Mouse (Mus musculus) left cerebral cortex, adult 2 months (tissue): ENCODE data around the gene Timm13. TPM values are rescaled to one million over a fixed set of nuclear protein-coding genes. Genes with fewer than 3 reads are reported as not detected.

Source experiments
- DNase-seq, 2 experiments: peaks; one replicate each; pipeline ENCODE4 v3.0.0; 2021 to 2022; ENCODE audit warnings: low spot score in 2 of 2, mixed read lengths in 1 of 2; ENCODE audit errors: extremely low spot score in 1 of 2
- H3K27ac ChIP-seq: fragments of 200-600 bp; 2 replicates; pipeline ENCODE4 v1.8.1; 2022
- H3K4me3 ChIP-seq: fragments of 200-600 bp; 2 replicates; pipeline ENCODE4 v1.8.1; 2022
- CTCF ChIP-seq: fragments of 200-600 bp; IDR thresholded peaks from 2 replicates; pipeline ENCODE4 v1.8.1; 2022; ENCODE audit warnings: antibody characterized with exemption, mild to moderate bottlenecking, moderate library complexity
- intact Hi-C: fragments of 180-260 bp; cut with DNase I; formaldehyde crosslinking; loops from one replicate; pipeline ENCODE4 v1.15.1; 2025
- long read RNA-seq, 2 experiments: library from polyadenylated mRNA; stranded (forward); transcript quantifications; one replicate each; pipeline ENCODE4 v2.0.0; 2021; ENCODE audit warnings: borderline mapping rate in 2 of 2
- total RNA-seq, 2 experiments: library from RNA; stranded (reverse); gene quantifications; 2 replicates each; pipeline ENCODE4 v1.2.3; 2021

Timm13 gene
- 100 to 1,000 TPM; 136 to 138 TPM for total RNA-seq
- long read RNA-seq, experiment 1, transcript Timm13-201 (3 exons, 1,225 nt), result major isoform, 74 of 91 reads
- long read RNA-seq, experiment 1, partial matches to known transcripts, result 0 of 91 reads
- long read RNA-seq, experiment 1, other reads (novel, unspliced or antisense), result 14 of 91 reads
- long read RNA-seq, experiment 2, transcript Timm13-201 (3 exons, 1,225 nt), result major isoform, 61 of 70 reads
- long read RNA-seq, experiment 2, partial matches to known transcripts, result 0 of 70 reads
- long read RNA-seq, experiment 2, other reads (novel, unspliced or antisense), result 6 of 70 reads

DNA sequence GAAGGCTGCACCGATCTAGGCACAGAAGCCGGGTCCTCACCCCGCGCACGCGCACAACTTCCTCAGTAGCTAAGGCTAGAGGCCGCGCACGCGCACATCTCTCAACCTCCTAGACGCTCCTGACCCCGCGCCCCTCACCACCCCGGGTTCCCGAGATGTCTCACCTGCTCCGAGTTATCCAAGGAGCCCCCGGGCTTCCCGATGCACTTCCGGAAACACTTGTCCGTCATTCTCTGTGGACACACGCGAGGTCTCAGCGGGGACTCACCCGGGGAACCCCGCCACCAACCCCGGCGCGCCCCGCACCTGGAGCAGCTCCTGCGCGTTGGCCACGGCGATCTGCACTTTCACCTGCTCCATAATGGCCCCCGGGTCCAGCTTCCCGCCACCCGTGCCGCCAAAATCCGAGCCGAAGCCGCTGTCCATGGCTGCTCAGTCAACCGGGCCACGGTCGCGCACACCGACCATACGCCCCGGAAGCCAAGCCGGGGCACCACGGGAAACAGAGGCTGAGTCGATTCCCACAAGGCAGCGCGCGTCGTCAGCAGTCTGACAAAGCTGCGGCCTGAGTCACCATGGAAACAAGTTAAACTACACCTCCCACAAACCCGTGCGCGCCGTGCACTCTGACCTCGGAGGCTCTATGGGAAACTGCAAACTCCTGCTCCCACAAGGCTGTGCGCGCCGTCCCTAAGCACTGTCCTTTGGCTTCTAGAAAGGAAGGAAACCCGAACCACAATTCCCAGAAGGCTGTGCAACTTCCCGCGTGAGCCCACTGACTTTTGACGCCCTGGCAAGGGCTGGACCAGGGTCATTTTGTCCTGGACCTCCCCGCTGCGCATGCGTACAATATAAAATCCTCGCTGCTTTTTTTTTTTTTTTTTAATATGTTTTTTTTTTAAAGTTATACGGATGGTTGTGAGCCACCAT lies at the start of gene Timm13:
Timm13 (minus strand) TSS at position 652 of the 930 bp plus-strand sequence.
- peak; percentile 97 to 99 for DNase-seq
- TF ChIP-seq CTCF, result no peak
- H3K27ac ChIP-seq, result peak within 1 kb of the TSS; percentile 98
- intact Hi-C loops, result no loop called here
- peak within 1 kb of the TSS; percentile 84 for H3K4me3 ChIP-seq

DNA sequence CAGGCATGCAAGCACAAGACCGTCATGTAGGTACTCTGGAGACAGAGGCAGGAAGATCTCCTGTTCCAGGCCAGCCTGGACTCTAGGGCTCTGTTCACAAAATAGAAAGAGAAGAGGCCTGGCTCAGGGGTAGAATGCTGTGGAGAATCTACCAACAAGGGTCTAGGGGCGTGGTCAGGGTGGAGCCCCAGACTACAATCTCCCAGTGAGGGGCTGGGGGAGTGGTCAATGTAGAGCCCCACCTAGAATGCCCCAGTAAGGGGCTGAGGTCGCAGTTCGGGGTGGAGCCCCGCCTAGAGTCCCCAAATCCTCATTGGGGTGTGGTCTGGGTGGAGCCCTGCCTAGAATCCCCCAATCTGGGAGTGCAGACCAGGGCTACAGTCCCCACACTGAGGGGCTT lies 49.5 kb upstream of the Timm13 start:
- intact Hi-C loops, result no loop called here
- no peak overlapping the region for H3K4me3 ChIP-seq
- DNase-seq, result no peak
- TF ChIP-seq CTCF, result no peak
- no peak overlapping the region for H3K27ac ChIP-seq

DNA sequence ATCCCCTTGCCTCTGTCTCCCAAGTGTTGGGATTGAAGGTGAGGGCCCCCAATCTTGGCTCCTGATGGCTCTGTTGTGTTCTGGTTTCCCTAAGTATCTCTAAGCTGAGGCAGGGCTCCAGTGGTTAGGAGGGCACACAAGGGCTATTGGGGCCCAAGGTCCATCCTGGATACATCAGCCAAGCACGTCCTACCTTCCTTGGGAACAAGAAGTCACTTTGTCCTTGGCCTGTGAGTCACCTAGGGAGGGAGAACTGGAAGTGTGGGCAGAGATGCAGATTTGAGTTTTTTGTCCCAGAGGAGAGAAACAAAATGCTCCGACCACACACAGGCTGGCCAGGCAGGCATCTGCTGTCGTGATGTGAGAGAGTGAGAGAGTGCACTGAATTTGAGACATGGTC lies 48.3 kb upstream of the Timm13 start:
- no peak for DNase-seq
- intact Hi-C loops, result no loop called here
- Histone ChIP-seq H3K27ac (no peak overlapping the region), H3K4me3 (no peak overlapping the region)
- TF ChIP-seq CTCF, result no peak

DNA sequence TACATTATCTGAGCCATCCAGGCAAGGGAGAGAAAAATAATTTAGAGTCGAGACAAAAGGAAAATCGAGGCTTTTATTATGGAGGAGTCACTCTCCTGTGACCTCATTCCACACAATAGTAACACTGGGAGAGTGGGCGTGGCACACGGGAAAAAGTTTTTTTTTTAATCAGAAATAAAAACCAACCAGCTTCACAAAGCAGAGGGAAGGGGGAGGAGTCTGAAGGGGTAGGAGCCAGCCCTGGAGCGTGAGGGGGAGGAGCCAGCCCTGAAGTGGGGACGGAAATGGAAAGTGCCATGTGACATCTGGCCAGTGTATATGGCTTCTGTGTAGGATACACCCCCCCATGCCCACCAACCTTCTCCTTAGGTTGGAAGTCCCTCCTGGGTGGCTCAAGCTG lies 47.8 kb upstream of the Timm13 start:
- DNase-seq, result no peak
- TF ChIP-seq CTCF, result no peak
- intact Hi-C loops, result no loop called here

DNA sequence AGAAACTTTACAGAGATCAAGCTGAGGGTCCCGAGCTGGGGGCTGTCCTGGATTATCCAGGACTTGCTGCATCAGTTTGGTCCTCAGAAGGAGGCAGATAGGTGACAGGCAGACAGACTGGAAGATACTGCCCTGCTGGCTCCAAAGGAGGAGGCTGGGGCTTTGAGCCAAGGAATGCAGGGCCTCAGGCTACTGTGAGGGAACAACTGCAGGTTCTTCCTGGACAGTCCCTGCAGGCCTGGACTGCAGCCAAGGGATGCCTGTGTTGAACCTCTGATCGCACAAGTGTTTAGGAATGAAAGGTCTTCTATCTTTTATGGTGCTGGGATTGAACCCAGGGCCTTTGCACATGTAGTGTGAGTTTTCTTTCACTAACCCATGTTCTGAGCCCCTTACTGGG lies 47.0 kb upstream of the Timm13 start:
- H3K4me3 ChIP-seq, result no peak overlapping the region
- intact Hi-C loops, result no loop called here
- DNase-seq, result no peak
- H3K27ac ChIP-seq, result no peak overlapping the region
- TF ChIP-seq CTCF, result no peak

More for the DNA sequence above, 47.8 kb upstream of the Timm13 start:
- Histone ChIP-seq H3K4me3 (no peak overlapping the region), H3K27ac (no peak overlapping the region; the same call in 1 of the 2 replicates)

DNA sequence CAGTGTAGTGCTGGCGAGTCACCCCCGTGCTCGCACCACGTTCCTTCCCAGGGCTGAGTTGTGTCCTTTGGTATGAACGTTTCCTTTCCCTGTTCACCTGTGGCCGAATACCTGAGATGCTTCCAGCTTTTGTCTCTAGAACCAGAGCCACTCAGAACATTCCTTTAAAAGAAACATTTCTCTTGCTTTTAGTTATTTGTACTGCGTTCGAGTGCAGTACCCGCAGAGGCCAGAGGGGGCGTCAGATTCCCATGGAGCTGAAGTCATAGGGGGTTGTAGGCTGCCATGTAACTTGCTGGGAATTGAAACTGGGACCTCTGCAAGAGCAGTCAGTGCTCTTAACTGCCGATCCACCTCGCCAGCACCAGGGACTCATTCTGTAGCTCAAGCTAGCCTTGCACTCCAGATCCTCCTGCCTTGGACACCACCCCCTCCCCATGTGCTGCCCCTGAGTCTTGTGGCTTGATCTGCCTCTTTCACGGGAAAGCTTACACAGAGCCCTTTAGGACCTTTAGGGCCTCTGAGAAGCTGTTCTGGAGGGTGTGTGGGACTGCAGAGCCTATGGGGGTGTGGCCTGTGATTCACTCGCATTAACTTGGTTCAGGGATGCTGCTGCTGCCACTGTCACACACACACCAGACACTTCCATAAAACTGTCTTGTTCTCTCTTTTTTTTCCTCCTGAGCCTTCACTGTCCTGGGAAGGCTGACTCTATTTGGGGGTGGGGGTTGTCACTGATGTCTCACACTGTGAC lies 46.1 kb upstream of the Timm13 start:
- peak; percentile 49 for TF ChIP-seq CTCF
- DNase-seq, result no peak
- intact Hi-C loops, result no loop called here
- no peak overlapping the region for H3K27ac ChIP-seq
- no peak overlapping the region for H3K4me3 ChIP-seq

DNA sequence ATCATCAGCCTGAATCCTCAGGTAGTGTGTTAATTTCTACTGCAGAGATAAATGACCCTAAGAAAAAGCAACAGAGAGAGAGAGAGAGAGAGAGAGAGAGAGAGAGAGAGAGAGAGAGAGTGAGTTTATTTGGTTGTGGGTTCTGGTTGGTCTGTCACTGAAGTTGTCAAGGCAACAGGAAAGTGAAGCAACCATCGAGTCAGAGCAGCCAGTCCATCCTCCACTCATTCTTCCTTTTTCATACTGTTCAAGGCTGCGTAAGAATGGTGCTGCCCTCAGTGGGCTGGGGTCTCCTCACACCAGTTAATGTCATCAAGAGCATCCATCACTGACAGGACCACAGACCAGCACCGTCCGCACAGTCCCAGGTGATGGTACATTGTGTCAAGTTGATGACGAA lies 43.5 kb upstream of the Timm13 start:
- no peak for DNase-seq
- intact Hi-C loops, result no loop called here
- no peak overlapping the region for H3K27ac ChIP-seq

DNA sequence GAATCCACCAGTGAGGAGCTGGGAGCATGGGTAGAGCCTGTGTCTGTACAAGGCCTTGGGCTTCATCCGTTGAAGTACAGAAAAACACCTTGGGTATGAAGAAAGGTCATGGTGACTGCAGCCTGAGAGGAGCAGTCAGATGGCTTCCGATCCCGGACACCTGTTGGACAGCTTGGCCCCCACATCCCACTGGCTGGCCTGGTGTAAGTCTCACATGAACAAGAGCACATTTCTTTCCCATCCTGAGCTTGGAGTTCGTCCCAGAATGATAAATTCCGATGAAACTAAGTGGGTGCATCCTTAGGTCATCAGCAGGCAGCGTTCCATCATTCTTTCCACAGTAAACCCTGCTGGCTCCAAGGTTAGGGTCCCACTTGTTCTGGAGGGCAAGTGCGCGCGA lies 42.9 kb upstream of the Timm13 start:
- Histone ChIP-seq H3K27ac (no peak overlapping the region), H3K4me3 (no peak overlapping the region)
- intact Hi-C loops, result no loop called here
- DNase-seq, result no peak
- no peak for TF ChIP-seq CTCF

More for the DNA sequence above, 43.5 kb upstream of the Timm13 start:
- TF ChIP-seq CTCF, result no peak
- H3K4me3 ChIP-seq, result no peak overlapping the region

DNA sequence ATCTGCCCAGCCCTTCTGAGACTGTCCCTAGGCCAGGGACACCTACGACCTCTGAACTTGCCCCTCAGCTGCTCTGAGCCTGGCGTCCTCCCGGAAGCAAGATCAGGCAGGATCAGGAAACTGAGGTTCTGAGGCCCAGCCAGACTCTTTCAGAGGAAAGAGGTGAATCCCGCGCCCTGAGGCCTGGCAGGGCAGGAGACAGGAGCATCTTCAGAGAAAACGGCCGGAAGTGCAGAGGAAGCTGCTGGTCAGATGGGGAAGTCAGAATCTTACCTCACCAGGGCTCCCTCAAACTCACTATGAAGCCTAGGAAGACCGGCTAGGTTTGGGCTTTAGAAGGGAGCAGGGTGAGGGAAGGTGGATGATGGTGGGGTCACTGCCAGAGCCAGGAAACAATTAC lies 42.1 kb upstream of the Timm13 start:
- intact Hi-C loops, result no loop called here
- DNase-seq, result no peak
- no peak for TF ChIP-seq CTCF
- Histone ChIP-seq H3K27ac (no peak overlapping the region), H3K4me3 (no peak overlapping the region)

DNA sequence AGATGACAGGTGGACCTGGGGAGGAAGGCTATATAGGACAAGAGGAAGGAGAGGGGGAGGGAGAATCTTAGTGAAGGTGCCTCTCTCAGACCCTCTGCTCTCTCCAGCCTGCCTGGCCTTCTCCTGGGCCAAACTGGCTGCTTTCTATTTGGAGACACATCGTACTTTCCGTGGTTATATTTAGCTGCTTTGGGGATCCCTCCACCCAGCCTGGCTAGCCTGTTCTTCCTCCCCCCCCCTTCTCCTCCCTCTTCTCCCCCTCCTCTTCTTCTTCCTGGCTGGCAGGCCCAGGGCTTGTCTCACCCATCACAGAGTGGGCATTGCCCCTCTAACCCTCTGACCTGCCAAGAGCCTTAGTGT lies 40.2 kb upstream of the Timm13 start:
- Histone ChIP-seq H3K4me3 (no peak overlapping the region), H3K27ac (peak overlapping the region; percentile 34; the same call in 1 of the 2 replicates)
- intact Hi-C loops, result no loop called here
- no peak for DNase-seq
- no peak for TF ChIP-seq CTCF

DNA sequence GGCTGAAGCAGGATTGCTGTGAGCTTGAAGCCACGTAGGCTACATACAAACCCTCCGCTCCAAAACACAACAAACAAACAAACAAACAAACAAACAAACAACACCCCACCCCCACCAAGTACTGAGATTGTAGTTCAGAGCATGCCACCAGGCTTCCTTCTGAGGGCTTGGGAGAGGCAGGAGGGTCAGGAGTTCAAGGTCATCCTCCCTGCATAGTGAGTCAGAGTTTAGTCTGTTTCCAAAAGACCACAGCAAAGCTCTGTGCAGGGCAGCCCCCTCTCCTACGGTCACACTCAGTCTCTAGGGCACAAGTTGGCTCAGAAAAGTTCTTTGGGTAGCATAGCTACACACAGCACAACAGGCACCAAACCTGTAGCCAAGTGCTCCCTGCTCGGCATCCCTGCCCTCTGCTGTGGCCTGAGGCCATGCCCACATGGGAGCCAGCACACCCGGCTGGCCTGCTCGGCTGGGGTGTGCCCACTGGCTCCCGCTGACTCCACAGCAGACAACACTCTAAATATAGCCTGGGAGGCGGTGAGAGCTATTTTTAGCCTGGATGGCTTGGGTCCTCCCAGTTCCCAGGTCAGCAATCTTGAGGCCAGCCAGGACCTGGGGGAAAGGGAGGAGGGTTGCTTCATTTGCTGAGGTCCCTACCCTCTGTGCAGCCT lies 39.7 kb upstream of the Timm13 start:
- Histone ChIP-seq H3K4me3 (no peak overlapping the region; the same call in 1 of the 2 replicates), H3K27ac (peak overlapping the region; percentile 34; the same call in 1 of the 2 replicates)
- TF ChIP-seq CTCF, result no peak
- no peak for DNase-seq
- intact Hi-C loops, result no loop called here
